Mouse (Mus musculus) ES-Bruce4 (cell line): ENCODE data around the gene Hsf2bp. TPM values are rescaled to one million over a fixed set of nuclear protein-coding genes. Genes with fewer than 3 reads are reported as not detected.

ENCODE experiments used
- H3K27ac ChIP-seq: 2 replicates; pipeline ENCODE4 v1.5.1; 2012; ENCODE audit warnings: low read length, inconsistent platforms; ENCODE audit not compliant: insufficient read depth
- H3K27me3 ChIP-seq: 2 replicates; pipeline ENCODE4 v1.6.1; 2012; ENCODE audit warnings: mild to moderate bottlenecking, low read length, inconsistent platforms; ENCODE audit not compliant: control insufficient read depth, poor library complexity, insufficient read depth, severe bottlenecking
- H3K36me3 ChIP-seq: 2 replicates; pipeline ENCODE4 v1.6.1; 2012; ENCODE audit warnings: inconsistent platforms, mild to moderate bottlenecking, low read length, moderate library complexity; ENCODE audit not compliant: control insufficient read depth, poor library complexity, insufficient read depth, severe bottlenecking
- H3K4me1 ChIP-seq: one replicate; pipeline ENCODE4 v1.8.1; 2011; ENCODE audit warnings: low read length; ENCODE audit not compliant: control insufficient read depth, insufficient read depth
- H3K4me3 ChIP-seq: 2 replicates; pipeline ENCODE4 v1.5.1; 2011; ENCODE audit warnings: low read depth, mild to moderate bottlenecking, low read length
- H3K9ac ChIP-seq: 2 replicates; pipeline ENCODE4 v1.6.1; 2012; ENCODE audit warnings: low read depth, mild to moderate bottlenecking, inconsistent platforms; ENCODE audit not compliant: poor library complexity, severe bottlenecking
- H3K9me3 ChIP-seq: replicated peaks from 2 replicates; pipeline ENCODE4 v1.6.1; 2012; ENCODE audit warnings: mild to moderate bottlenecking, low read length, inconsistent platforms; ENCODE audit not compliant: control insufficient read depth, poor library complexity, insufficient read depth, severe bottlenecking
- CTCF ChIP-seq: IDR thresholded peaks from one replicate; pipeline ENCODE4 v1.8.1; 2011; ENCODE audit warnings: low read depth, low read length
- EP300 ChIP-seq: IDR thresholded peaks from 2 replicates; pipeline ENCODE4 v1.6.1; 2011; ENCODE audit warnings: low read depth, low read length; ENCODE audit not compliant: insufficient read depth
- POLR2A ChIP-seq: IDR thresholded peaks from one replicate; pipeline ENCODE4 v1.8.1; 2011; ENCODE audit warnings: low read length; ENCODE audit not compliant: insufficient read depth
- polyA plus RNA-seq: library from polyadenylated mRNA; stranded (reverse); fragments of >200 nt; gene quantifications from 2 replicates; pipeline ENCODE4 v1.2.4, GENCODE M21; 2011; ENCODE audit warnings: low read depth; ENCODE audit not compliant: missing spikeins, insufficient read depth, insufficient read length

Gene Hsf2bp
- polyA plus RNA-seq, 1 experiment, result 55.0 TPM

- H3K9ac ChIP-seq, result no peak overlapping the region
- no peaks in the 10 kb centered on the region for H3K4me1 ChIP-seq
Measured at GRCm38 (mm10) chr17:32053677-32054076, 17.5 kb upstream of the Hsf2bp start.

GRCm38 (mm10) chr17:32052237-32053080 lies 16.3 kb upstream of the Hsf2bp start:
- Histone ChIP-seq H3K9ac (no peak overlapping the region), H3K4me1 (no peaks in the 10 kb centered on the region), H3K27me3 (no peaks in the 10 kb centered on the region), H3K9me3 (no peaks in the 10 kb centered on the region), H3K27ac (no peak overlapping the region), H3K4me3 (no peak overlapping the region), H3K36me3 (peaks cover 94% of the 10 kb centered on the region)
- no peak for TF ChIP-seq POLR2A
- TF ChIP-seq EP300, result no peak
- no peak for TF ChIP-seq CTCF

More at GRCm38 (mm10) chr17:32053677-32054076, 17.5 kb upstream of the Hsf2bp start:
- TF ChIP-seq EP300, result no peak
- Histone ChIP-seq H3K27me3 (no peaks in the 10 kb centered on the region), H3K27ac (no peak overlapping the region), H3K4me3 (no peak overlapping the region), H3K9me3 (no peaks in the 10 kb centered on the region), H3K36me3 (peaks cover 89% of the 10 kb centered on the region)

GRCm38 (mm10) chr17:32050609-32051008 lies 14.5 kb upstream of the Hsf2bp start:
- no peaks in the 10 kb centered on the region for H3K4me1 ChIP-seq
- H3K27me3 ChIP-seq, result no peaks in the 10 kb centered on the region
- no peak overlapping the region for H3K27ac ChIP-seq
- H3K9ac ChIP-seq, result no peak overlapping the region
- no peaks in the 10 kb centered on the region for H3K9me3 ChIP-seq
- TF ChIP-seq CTCF (no peak), EP300 (no peak), POLR2A (no peak)
- peaks cover 90% of the 10 kb centered on the region for H3K36me3 ChIP-seq
- H3K4me3 ChIP-seq, result no peak overlapping the region

- no peaks in the 10 kb centered on the region for H3K27me3 ChIP-seq
- no peaks in the 10 kb centered on the region for H3K4me1 ChIP-seq
- peaks cover 89% of the 10 kb centered on the region for H3K36me3 ChIP-seq
- H3K27ac ChIP-seq, result no peak overlapping the region
- no peak overlapping the region for H3K4me3 ChIP-seq
- H3K9me3 ChIP-seq, result no peaks in the 10 kb centered on the region
- H3K9ac ChIP-seq, result no peak overlapping the region
- TF ChIP-seq EP300 (no peak), CTCF (no peak), POLR2A (no peak)
Measured at GRCm38 (mm10) chr17:32049914-32050313, 13.8 kb upstream of the Hsf2bp start.

- peaks cover 73% of the 10 kb centered on the region for H3K36me3 ChIP-seq
- H3K27ac ChIP-seq, result no peak overlapping the region
- TF ChIP-seq CTCF (no peak), POLR2A (no peak), EP300 (no peak)
- no peak overlapping the region for H3K9ac ChIP-seq
- peaks cover 2% of the 10 kb centered on the region for H3K4me1 ChIP-seq
- H3K9me3 ChIP-seq, result no peaks in the 10 kb centered on the region
- H3K27me3 ChIP-seq, result no peaks in the 10 kb centered on the region
- no peak overlapping the region for H3K4me3 ChIP-seq
Measured at GRCm38 (mm10) chr17:32048351-32048750, 12.2 kb upstream of the Hsf2bp start.

- Histone ChIP-seq H3K4me1 (peaks cover 2% of the 10 kb centered on the region), H3K4me3 (no peak overlapping the region), H3K9ac (no peak overlapping the region), H3K27me3 (no peaks in the 10 kb centered on the region), H3K27ac (no peak overlapping the region), H3K36me3 (peaks cover 55% of the 10 kb centered on the region), H3K9me3 (no peaks in the 10 kb centered on the region)
- TF ChIP-seq EP300, result no peak
- no peak for TF ChIP-seq CTCF
- no peak for TF ChIP-seq POLR2A
Measured at GRCm38 (mm10) chr17:32046541-32046940, 10.4 kb upstream of the Hsf2bp start.
